Mouse (Mus musculus) lung, postnatal 36 days (tissue): ENCODE measurements at regions not wholly inside any gene's neighbourhood (a gene's known extent, or its start where the extent isn't known, plus 50 kb on each side); places are given as distances from the start of the nearest gene placed in this dataset.

Experiments
- DNase-seq: peaks from one replicate; pipeline ENCODE4 v3.0.0; 2022; ENCODE audit warnings: mixed read lengths

- no peak for DNase-seq
Measured at GRCm38 (mm10) chr19:15851622-15852021, 95.5 kb downstream of the Psat1 start.

- no peak for DNase-seq
Measured at GRCm38 (mm10) chr19:15850722-15851121, 96.4 kb downstream of the Psat1 start.

- DNase-seq = no peak
Measured at GRCm38 (mm10) chr19:15849235-15849634, 97.9 kb downstream of the Psat1 start.

GRCm38 (mm10) chr19:15838327-15838726 is 108.8 kb downstream of the Psat1 start:
- no peak for DNase-seq

GRCm38 (mm10) chr19:15837715-15838175 is 109.4 kb downstream of the Psat1 start:
- DNase-seq = peak; percentile 6

- peak; percentile 4 for DNase-seq
Measured at GRCm38 (mm10) chr19:15836956-15837714, 110.0 kb downstream of the Psat1 start.

- DNase-seq = no peak
Measured at GRCm38 (mm10) chr19:15836201-15836955, 110.8 kb downstream of the Psat1 start.

- DNase-seq = no peak
Measured at GRCm38 (mm10) chr19:15830385-15830784, 116.8 kb downstream of the Psat1 start.

- DNase-seq = peak; percentile 59
Measured at GRCm38 (mm10) chr19:15829158-15829557, 118.0 kb downstream of the Psat1 start.

GRCm38 (mm10) chr19:15827990-15828705 is 119.0 kb downstream of the Psat1 start:
- no peak for DNase-seq

GRCm38 (mm10) chr19:15827120-15827989 is 119.8 kb downstream of the Psat1 start:
- DNase-seq = no peak

GRCm38 (mm10) chr19:15823688-15824371 is 123.3 kb downstream of the Psat1 start:
- DNase-seq = no peak

- no peak for DNase-seq
Measured at GRCm38 (mm10) chr19:15820020-15820419, 127.1 kb downstream of the Psat1 start.

GRCm38 (mm10) chr19:15815166-15815565 is 132.0 kb downstream of the Psat1 start:
- DNase-seq = peak; percentile 7

- DNase-seq = no peak
Measured at GRCm38 (mm10) chr19:15809008-15809407, 138.1 kb downstream of the Psat1 start.

- DNase-seq = no peak
Measured at GRCm38 (mm10) chr19:15807681-15808080, 139.5 kb downstream of the Psat1 start.

- DNase-seq = no peak
Measured at GRCm38 (mm10) chr19:15803131-15803889, 143.8 kb downstream of the Psat1 start.

- no peak for DNase-seq
Measured at GRCm38 (mm10) chr19:15802641-15803040, 144.5 kb downstream of the Psat1 start.

- DNase-seq = peak; percentile 85
Measured at GRCm38 (mm10) chr19:15801811-15802486, 145.2 kb downstream of the Psat1 start.
